Mouse (Mus musculus) embryonic facial prominence, embryonic 14.5 days (tissue): ENCODE measurements around the gene Rasgef1c. TPM values are rescaled to one million over a fixed set of nuclear protein-coding genes. Genes with fewer than 3 reads are reported as not detected.

ENCODE experiments used
- ATAC-seq: fragments of 200-750 bp; cut with Nextera tagmentation; 2 replicates; pipeline ENCODE4 v1.8.0; 2017; ENCODE audit warnings: low read depth, moderate number of reproducible peaks, moderate TSS enrichment
- DNase-seq: peaks from one replicate; pipeline ENCODE4 v3.0.0-alpha.2; 2015; ENCODE audit warnings: low spot score
- H3K27ac ChIP-seq: fragments of 300-500 bp; sonication (generic); replicated peaks from 2 replicates; pipeline ENCODE4 v1.5.1; 2014; ENCODE audit warnings: low read depth, mild to moderate bottlenecking, low read length, moderate library complexity
- H3K27me3 ChIP-seq: fragments of 300-500 bp; sonication (generic); replicated peaks from 2 replicates; pipeline ENCODE4 v1.6.1; 2014; ENCODE audit warnings: low read length; ENCODE audit not compliant: control insufficient read depth, insufficient read depth
- H3K36me3 ChIP-seq: fragments of 300-500 bp; sonication (generic); 2 replicates; pipeline ENCODE4 v1.6.1; 2014; ENCODE audit warnings: low read length, mixed read lengths; ENCODE audit not compliant: control insufficient read depth, insufficient read depth
- H3K4me1 ChIP-seq: fragments of 300-500 bp; sonication (generic); 2 replicates; pipeline ENCODE4 v1.6.1; 2014; ENCODE audit warnings: antibody characterized with exemption, low read length; ENCODE audit not compliant: control insufficient read depth, insufficient read depth
- H3K4me2 ChIP-seq: fragments of 300-500 bp; sonication (generic); 2 replicates; pipeline ENCODE4 v1.6.1; 2014; ENCODE audit warnings: low read depth, mild to moderate bottlenecking, low read length, moderate library complexity, mixed read lengths
- H3K4me3 ChIP-seq: fragments of 300-500 bp; sonication (generic); 2 replicates; pipeline ENCODE4 v1.5.1; 2014; ENCODE audit warnings: low read depth, mild to moderate bottlenecking, low read length
- H3K9ac ChIP-seq: fragments of 300-500 bp; sonication (generic); 2 replicates; pipeline ENCODE4 v1.6.1; 2014; ENCODE audit warnings: low read depth, mild to moderate bottlenecking, low read length, moderate library complexity, mixed read lengths
- H3K9me3 ChIP-seq: fragments of 300-500 bp; sonication (generic); 2 replicates; pipeline ENCODE4 v1.6.1; 2016; ENCODE audit warnings: low read length; ENCODE audit not compliant: control insufficient read depth
- WGBS: fragments of 180-500 bp; shearing (Covaris S2); extraction: QIAGEN DNeasy Blood & Tissue Kit; methylation state at CpG from one replicate; pipeline ENCODE4 v1.1.7; 2014; 5-methylcytosine and 5-hydroxymethylcytosine counted together
- polyA plus RNA-seq: library from polyadenylated mRNA; unstranded; fragments of >200 nt; fragmentation: Nextera tagmentation; extraction: Ambion mirVana; gene quantifications from 2 replicates; pipeline ENCODE4 v1.2.1, GENCODE M21; 2014

The Rasgef1c gene
- polyA plus RNA-seq, 1 experiment from 2014 or later = 1.4 TPM

DNA sequence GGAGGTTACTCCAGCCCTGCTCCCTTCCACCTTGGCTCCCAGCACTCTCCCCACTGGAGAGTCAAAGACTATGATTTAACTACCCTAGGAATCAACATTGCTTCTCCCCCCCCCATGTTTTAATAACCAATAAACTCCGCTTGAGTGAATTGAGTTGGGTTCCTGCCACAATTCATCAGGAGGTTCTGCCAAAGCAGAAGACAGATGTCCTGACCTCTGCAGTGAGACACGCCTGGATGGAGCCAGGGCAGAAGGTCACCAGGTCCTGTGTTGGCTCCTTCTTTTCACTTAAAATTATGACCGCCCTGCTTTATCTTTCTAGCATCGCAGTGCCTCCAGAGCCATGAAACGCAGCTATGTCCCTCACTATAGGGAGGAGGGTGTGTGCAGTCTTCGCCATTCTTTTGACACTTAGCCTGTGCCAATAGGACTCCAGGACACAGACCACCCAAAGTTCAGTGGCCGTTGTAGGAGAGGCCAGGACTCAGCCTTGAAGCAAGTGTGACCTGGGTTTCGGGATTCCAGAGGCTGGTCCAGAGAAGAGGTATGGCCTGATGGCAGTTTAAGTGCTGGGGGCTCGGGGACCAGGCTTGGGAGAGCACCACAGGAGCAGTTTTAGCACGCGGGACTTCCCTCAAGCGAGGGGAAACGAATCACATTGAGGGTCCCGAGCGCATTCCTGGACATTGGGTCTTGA is 525 bp upstream of the Rasgef1c start:
- 0 out of 2 replicates have a peak, but pooled peaks have one; percentile 8 for ATAC-seq
- Histone ChIP-seq H3K9me3 (peaks cover 6% of the 10 kb centered on the region), H3K4me2 (peak overlapping the region; percentile 100), H3K9ac (peak overlapping the region; percentile 67; the same call in 1 of the 2 replicates), H3K36me3 (no peaks in the 10 kb centered on the region), H3K27ac (no peak overlapping the region), H3K4me1 (no peaks in the 10 kb centered on the region), H3K4me3 (peak overlapping the region; percentile 67), H3K27me3 (peaks cover 39% of the 10 kb centered on the region)
- WGBS = 30% methylated on average over 15 of the region's 15 CpGs
- no peak for DNase-seq

DNA sequence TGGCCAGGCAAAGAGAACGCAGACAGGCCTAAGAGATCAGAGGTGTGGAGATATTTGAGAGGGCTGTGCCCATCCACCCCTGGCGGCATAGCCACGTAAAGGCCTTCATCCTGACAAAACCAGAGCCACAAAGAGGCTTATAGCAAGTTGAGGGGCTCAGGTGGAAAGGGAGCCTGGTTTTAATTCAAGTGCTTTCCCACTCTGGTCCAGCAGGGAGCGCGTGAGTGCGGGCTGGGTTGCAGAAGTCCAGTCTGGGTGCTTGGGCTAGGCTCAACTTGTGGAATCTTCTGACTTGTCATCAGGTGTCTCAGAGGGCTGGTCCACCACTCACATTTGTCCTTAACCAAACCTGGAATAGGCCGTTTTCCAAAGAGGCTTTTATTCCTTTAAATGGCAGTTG is 1.7 kb downstream of the Rasgef1c start:
- Histone ChIP-seq H3K4me3 (no peak overlapping the region), H3K9me3 (no peaks in the 10 kb centered on the region), H3K27me3 (peaks cover 39% of the 10 kb centered on the region), H3K36me3 (no peaks in the 10 kb centered on the region), H3K9ac (no peak overlapping the region), H3K4me2 (no peak overlapping the region), H3K27ac (no peak overlapping the region), H3K4me1 (no peaks in the 10 kb centered on the region)
- DNase-seq = peak; percentile 32
- 9% methylated on average over 7 of the region's 7 CpGs for WGBS
- no peak for ATAC-seq

DNA sequence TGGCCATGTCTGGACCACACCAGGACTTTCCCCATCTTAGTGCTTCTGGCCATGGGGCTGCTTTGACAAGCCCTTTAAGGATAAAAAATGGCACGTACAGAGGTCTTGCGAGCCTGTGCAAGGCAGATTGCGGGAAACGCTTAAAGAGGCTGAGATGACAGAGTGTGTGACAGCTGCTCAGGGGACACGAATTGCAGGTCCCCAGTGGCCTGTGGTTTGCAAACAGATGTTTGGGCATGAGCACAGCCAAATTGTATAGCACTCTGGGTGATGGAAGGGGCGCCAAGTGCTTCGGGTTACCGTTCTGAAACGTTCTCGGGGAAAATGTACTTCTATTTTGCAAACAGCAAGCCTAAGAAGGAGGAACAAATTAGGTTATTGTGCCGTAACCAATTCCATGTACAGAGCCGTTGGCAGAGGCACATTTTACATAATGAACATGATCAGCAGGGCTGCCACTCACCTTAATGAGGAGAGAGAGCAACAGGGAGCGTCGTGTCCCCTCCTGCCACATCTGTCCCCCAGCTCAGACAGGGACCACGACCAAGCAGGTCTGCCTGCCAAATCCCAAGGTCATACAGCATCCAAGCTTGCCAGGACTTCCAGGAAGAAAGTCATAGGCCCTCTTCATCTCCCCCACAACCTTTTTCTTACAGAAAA is 17.0 kb downstream of the Rasgef1c start:
- Histone ChIP-seq H3K27ac (no peak overlapping the region), H3K27me3 (0 out of 2 replicates have a peak, but pooled peaks cover 4% of the 10 kb centered on the region), H3K4me1 (no peaks in the 10 kb centered on the region), H3K4me2 (no peak overlapping the region), H3K4me3 (no peak overlapping the region), H3K9ac (no peak overlapping the region), H3K9me3 (no peaks in the 10 kb centered on the region), H3K36me3 (no peaks in the 10 kb centered on the region)
- DNase-seq (peak; percentile 47), ATAC-seq (peak; percentile 53; the same call in 1 of the 2 replicates)
- WGBS = 40% methylated on average over 15 of the region's 15 CpGs

DNA sequence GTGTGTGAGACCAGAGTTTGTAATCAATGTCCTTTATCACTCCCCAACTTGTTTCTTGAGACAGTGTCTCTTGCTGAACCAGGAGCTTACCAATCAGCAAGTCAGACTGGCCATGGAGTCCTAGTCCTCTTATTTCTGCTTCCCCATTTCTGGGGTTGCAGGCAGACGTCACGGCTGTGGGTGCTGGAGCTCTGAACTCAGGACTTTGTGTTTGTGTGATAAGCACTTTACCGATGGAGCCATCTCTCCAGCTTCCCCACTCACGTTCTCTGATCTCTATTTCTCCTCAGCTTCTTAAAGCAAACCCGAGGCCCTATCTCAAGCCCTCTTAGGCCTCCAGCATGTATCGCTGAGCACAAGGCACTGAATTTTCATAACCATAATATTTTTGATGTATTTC is 17.7 kb downstream of the Rasgef1c start:
- 92% methylated on average over 6 of the region's 6 CpGs for WGBS
- no peaks in the 10 kb centered on the region for H3K36me3 ChIP-seq

DNA sequence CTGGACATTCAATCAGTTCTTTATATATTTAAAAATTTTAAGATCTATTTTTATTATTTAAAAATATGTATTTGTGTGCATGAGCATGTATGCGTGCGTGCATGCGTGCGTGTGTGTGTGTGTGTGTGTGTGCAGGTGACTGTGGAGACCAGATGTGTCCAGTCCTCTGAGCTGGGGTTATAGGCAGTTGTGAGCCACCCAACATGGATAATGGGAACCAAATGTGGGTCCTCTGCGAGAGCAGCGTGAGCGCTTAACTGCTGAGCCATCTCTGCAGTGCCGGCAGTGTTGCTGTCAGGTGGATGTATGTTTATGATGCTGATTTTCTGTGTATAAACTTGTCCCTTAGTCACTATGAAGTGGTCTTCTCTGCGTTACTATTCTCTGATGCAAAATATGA is 21.9 kb downstream of the Rasgef1c start:
- 43% methylated on average over 9 of the region's 9 CpGs for WGBS
- no peaks in the 10 kb centered on the region for H3K36me3 ChIP-seq
- ATAC-seq = no peak
- H3K9ac ChIP-seq = no peak overlapping the region
- no peak overlapping the region for H3K4me3 ChIP-seq
- no peaks in the 10 kb centered on the region for H3K9me3 ChIP-seq
- H3K4me2 ChIP-seq = no peak overlapping the region
- H3K4me1 ChIP-seq = peaks cover 8% of the 10 kb centered on the region; the same call in 1 of the 2 replicates
- H3K27me3 ChIP-seq = 0 out of 2 replicates have a peak, but pooled peaks cover 4% of the 10 kb centered on the region
- H3K27ac ChIP-seq = no peak overlapping the region
- DNase-seq = no peak

More for the DNA sequence above, 17.7 kb downstream of the Rasgef1c start:
- Histone ChIP-seq H3K4me3 (no peak overlapping the region), H3K4me1 (no peaks in the 10 kb centered on the region), H3K9me3 (no peaks in the 10 kb centered on the region), H3K9ac (no peak overlapping the region), H3K27ac (no peak overlapping the region), H3K27me3 (0 out of 2 replicates have a peak, but pooled peaks cover 4% of the 10 kb centered on the region), H3K4me2 (no peak overlapping the region)
- ATAC-seq (no peak), DNase-seq (no peak)

DNA sequence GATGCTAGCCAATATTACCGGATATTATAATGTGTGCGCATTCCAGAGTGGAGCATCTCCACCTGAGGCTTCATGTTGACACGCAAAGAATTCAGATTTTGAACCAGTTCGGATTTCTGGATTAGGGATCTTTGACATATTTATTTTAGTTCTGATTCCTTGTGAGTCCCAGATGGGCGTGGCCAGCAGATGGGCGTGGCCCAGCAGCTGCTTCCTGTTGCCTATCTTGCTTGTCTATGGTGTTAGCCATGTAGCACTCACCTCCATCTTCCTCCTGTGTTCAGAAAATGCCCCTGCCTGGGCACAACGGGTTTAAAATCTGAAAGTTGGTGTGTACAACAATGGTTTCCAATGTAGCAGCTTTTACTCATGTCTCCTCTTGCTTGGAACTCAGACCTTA is 24.5 kb downstream of the Rasgef1c start:
- Histone ChIP-seq H3K4me1 (peaks cover 8% of the 10 kb centered on the region; the same call in 1 of the 2 replicates), H3K4me2 (no peak overlapping the region), H3K9ac (no peak overlapping the region), H3K27ac (no peak overlapping the region), H3K36me3 (no peaks in the 10 kb centered on the region), H3K4me3 (no peak overlapping the region), H3K9me3 (no peaks in the 10 kb centered on the region), H3K27me3 (0 out of 2 replicates have a peak, but pooled peaks cover 1% of the 10 kb centered on the region)
- WGBS = 70% methylated on average over 7 of the region's 7 CpGs
- ATAC-seq = no peak
- no peak for DNase-seq

DNA sequence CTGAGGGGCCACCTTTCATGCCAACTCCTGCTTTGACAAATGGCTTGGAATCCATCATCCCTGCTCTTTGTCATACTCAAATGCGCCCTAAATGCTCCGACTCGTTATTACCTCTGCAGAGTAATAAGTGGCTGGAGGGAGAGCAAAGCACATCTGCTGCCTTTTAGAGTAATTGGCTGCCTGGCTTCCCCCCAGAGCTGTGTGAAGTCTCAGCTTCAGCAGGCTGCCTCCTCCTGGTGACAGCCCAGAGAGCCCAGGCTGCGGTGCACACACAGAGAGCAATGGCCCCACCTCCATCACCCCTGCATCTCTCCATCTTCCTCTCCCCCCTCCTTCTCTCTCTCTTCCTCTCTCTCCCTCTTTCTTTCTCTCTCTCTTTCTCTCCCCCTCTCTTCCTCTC is 25.5 kb downstream of the Rasgef1c start:
- Histone ChIP-seq H3K9ac (no peak overlapping the region), H3K4me2 (peak overlapping the region; percentile 7; the same call in 1 of the 2 replicates), H3K27ac (no peak overlapping the region), H3K9me3 (no peaks in the 10 kb centered on the region), H3K27me3 (no peaks in the 10 kb centered on the region), H3K36me3 (no peaks in the 10 kb centered on the region), H3K4me3 (no peak overlapping the region), H3K4me1 (peaks cover 8% of the 10 kb centered on the region; the same call in 1 of the 2 replicates)
- peak; percentile 80 for DNase-seq
- peak; percentile 83 for ATAC-seq
- WGBS = 25% methylated on average over 4 of the region's 4 CpGs

DNA sequence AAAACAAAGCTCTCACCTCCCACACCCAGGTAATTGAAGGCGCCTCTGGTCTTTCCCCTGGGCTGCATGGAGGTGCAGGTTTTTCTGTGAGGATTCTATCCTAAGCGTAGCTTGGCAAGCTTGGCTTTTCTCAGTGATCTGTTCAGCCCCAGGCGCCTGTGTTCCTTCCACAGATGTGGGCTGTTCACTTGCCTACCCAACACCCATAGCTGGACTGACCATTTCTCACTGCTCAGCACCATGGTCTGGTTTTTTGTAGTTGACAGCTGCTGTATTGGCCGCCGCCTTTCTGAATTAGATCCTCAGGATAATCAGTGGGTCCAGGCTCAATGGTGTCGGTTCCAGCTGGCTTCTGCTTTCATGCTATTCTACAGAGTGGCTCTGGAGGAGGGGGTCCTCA is 26.0 kb downstream of the Rasgef1c start:
- 50% methylated on average over 6 of the region's 6 CpGs for WGBS

More for the DNA sequence above, 26.0 kb downstream of the Rasgef1c start:
- H3K4me1 ChIP-seq = peaks cover 8% of the 10 kb centered on the region; the same call in 1 of the 2 replicates
- H3K4me2 ChIP-seq = no peak overlapping the region; the same call in 1 of the 2 replicates
- H3K9ac ChIP-seq = no peak overlapping the region
- no peak overlapping the region for H3K27ac ChIP-seq
- ATAC-seq = peak; percentile 35; the same call in 1 of the 2 replicates
- H3K4me3 ChIP-seq = no peak overlapping the region
- H3K27me3 ChIP-seq = no peaks in the 10 kb centered on the region
- no peaks in the 10 kb centered on the region for H3K9me3 ChIP-seq
- DNase-seq = no peak
- no peaks in the 10 kb centered on the region for H3K36me3 ChIP-seq
